Mouse (Mus musculus) neural tube, embryonic 11.5 days (tissue): Measurements from ENCODE around the gene Sergef. TPM values are rescaled to one million over a fixed set of nuclear protein-coding genes. Genes with fewer than 3 reads are reported as not detected.

Source experiments
- ATAC-seq: fragments of 200-750 bp; cut with Nextera tagmentation; 2 replicates; pipeline ENCODE4 v1.8.0; 2017; ENCODE audit warnings: moderate number of reproducible peaks, mild to moderate bottlenecking, moderate TSS enrichment, moderate library complexity; ENCODE audit not compliant: insufficient read depth, low FRiP score, low TSS enrichment
- DNase-seq: peaks from one replicate; pipeline ENCODE4 v3.0.0-alpha.2; 2015; ENCODE audit warnings: low spot score
- H3K27ac ChIP-seq: fragments of 300-500 bp; sonication (generic); 2 replicates; pipeline ENCODE4 v1.5.1; 2014; ENCODE audit warnings: low read depth, mild to moderate bottlenecking, low read length
- H3K27me3 ChIP-seq: fragments of 300-500 bp; sonication (generic); 2 replicates; pipeline ENCODE4 v1.6.1; 2014; ENCODE audit warnings: mild to moderate bottlenecking, low read length, mixed read lengths; ENCODE audit not compliant: control insufficient read depth, insufficient read depth
- H3K36me3 ChIP-seq: fragments of 300-500 bp; sonication (generic); 2 replicates; pipeline ENCODE4 v1.6.1; 2014; ENCODE audit warnings: mild to moderate bottlenecking, low read length, moderate library complexity, mixed read lengths; ENCODE audit not compliant: control insufficient read depth, insufficient read depth
- H3K4me1 ChIP-seq: fragments of 300-500 bp; sonication (generic); 2 replicates; pipeline ENCODE4 v1.6.1; 2014; ENCODE audit warnings: low read length, mixed read lengths; ENCODE audit not compliant: control insufficient read depth, insufficient read depth
- H3K4me2 ChIP-seq: fragments of 300-500 bp; sonication (generic); 2 replicates; pipeline ENCODE4 v1.6.1; 2014; ENCODE audit warnings: low read depth, mild to moderate bottlenecking, moderate library complexity
- H3K4me3 ChIP-seq: fragments of 300-500 bp; sonication (generic); 2 replicates; pipeline ENCODE4 v1.5.1; 2014; ENCODE audit warnings: low read depth, low read length
- H3K9ac ChIP-seq: fragments of 300-500 bp; sonication (generic); 2 replicates; pipeline ENCODE4 v1.6.1; 2014; ENCODE audit warnings: mild to moderate bottlenecking, low read length
- H3K9me3 ChIP-seq: fragments of 300-500 bp; sonication (generic); 2 replicates; pipeline ENCODE4 v1.6.1; 2016; ENCODE audit warnings: low read length; ENCODE audit not compliant: control insufficient read depth
- WGBS: fragments of 180-500 bp; shearing (Covaris S2); extraction: QIAGEN DNeasy Blood & Tissue Kit; methylation state at CpG from one replicate; pipeline ENCODE4 v1.1.7; 2014; 5-methylcytosine and 5-hydroxymethylcytosine counted together
- polyA plus RNA-seq: library from polyadenylated mRNA; unstranded; fragments of >200 nt; fragmentation: Nextera tagmentation; extraction: Ambion mirVana; gene quantifications from 2 replicates; pipeline ENCODE4 v1.2.1, GENCODE M21; 2014

Gene Sergef
- polyA plus RNA-seq, 1 experiment from 2014 or later: 13.5 TPM

DNA sequence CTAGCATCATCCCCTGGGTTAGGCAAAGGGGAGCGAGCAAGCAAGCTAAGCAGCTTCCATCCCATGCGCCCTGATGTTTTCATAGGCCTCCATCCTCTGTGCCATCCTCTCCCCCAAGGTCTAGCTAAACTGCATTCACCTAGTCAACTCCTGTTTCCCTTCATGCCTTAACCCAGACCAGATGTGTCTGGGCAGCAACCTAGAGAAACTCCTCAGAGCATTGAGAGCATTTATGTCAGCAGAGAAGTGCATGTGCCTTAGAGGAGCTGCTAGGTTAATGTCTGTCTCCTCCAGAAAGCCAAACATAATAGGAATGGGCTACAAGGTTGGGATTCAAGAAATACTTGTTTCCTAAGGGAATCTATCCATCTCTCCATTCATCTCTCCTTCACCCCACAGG is 42.6 kb downstream of the Sergef start:
- no peaks in the 10 kb centered on the region for H3K36me3 ChIP-seq
- DNase-seq (no peak), ATAC-seq (no peak)
- WGBS: 93% methylated on average over 2 of the region's 2 CpGs
- no peak overlapping the region for H3K4me3 ChIP-seq
- no peak overlapping the region for H3K27ac ChIP-seq
- H3K4me2 ChIP-seq: no peak overlapping the region
- H3K9ac ChIP-seq: no peak overlapping the region
- H3K27me3 ChIP-seq: no peaks in the 10 kb centered on the region
- no peaks in the 10 kb centered on the region for H3K4me1 ChIP-seq
- no peaks in the 10 kb centered on the region for H3K9me3 ChIP-seq

DNA sequence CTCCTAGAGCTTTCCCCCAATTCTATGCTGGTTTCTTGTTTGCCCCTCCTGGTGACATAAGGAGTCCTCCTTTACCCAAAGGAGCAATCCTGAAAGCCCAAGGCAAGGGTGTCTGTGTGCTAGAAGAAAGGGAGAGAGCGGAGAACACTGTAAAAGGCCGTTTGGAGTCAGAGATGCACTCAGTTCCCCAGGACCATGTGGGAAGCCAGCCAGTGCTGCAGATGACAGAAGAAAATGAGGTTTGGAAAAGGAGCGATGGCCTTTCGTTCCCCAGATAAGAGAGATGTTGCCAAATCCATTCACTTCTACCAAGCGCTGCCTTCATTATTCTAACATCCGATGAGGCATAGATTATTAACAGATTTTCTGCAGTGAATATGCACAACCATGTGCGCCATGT is 48.1 kb downstream of the Sergef start:
- 90% methylated on average over 7 of the region's 7 CpGs for WGBS
- ATAC-seq (no peak), DNase-seq (no peak)
- no peak overlapping the region for H3K27ac ChIP-seq
- H3K4me3 ChIP-seq: no peak overlapping the region
- H3K4me2 ChIP-seq: no peak overlapping the region
- no peaks in the 10 kb centered on the region for H3K27me3 ChIP-seq
- no peaks in the 10 kb centered on the region for H3K9me3 ChIP-seq
- H3K36me3 ChIP-seq: no peaks in the 10 kb centered on the region
- no peak overlapping the region for H3K9ac ChIP-seq
- no peaks in the 10 kb centered on the region for H3K4me1 ChIP-seq

DNA sequence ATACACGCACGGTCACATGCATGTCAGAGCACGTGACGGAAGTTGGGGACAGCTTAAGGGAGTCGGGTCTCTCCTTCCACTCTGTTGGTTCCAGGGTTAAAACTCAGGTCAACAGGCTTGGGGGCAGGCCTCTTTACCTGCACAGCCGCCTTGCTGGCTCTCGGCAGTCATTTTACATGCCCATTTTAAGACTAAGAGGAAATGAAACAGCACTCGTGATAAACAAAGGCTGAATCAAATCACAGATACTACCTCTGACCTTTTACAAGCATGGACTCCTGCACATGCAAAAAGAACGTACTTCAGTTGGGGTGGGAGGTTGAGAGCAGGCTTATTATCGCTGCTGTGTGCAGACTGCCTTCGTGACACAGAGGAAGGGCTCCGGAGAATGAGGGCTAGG is 50.4 kb downstream of the Sergef start:
- DNase-seq: no peak
- Histone ChIP-seq H3K27me3 (no peaks in the 10 kb centered on the region), H3K4me2 (no peak overlapping the region), H3K27ac (no peak overlapping the region), H3K4me3 (no peak overlapping the region), H3K4me1 (no peaks in the 10 kb centered on the region), H3K9ac (no peak overlapping the region), H3K36me3 (no peaks in the 10 kb centered on the region), H3K9me3 (no peaks in the 10 kb centered on the region)
- no peak for ATAC-seq
- WGBS: 90% methylated on average over 12 of the region's 12 CpGs

GRCm38 (mm10) chr7:46588005-46588404 is 51.6 kb downstream of the Sergef start:
- Histone ChIP-seq H3K4me2 (no peak overlapping the region), H3K27ac (no peak overlapping the region), H3K27me3 (no peaks in the 10 kb centered on the region), H3K4me3 (no peak overlapping the region), H3K4me1 (no peaks in the 10 kb centered on the region), H3K9me3 (no peaks in the 10 kb centered on the region), H3K9ac (no peak overlapping the region), H3K36me3 (no peaks in the 10 kb centered on the region)
- WGBS: 79% methylated on average over 7 of the region's 7 CpGs
- ATAC-seq (no peak), DNase-seq (no peak)

GRCm38 (mm10) chr7:46587466-46587865 is 52.1 kb downstream of the Sergef start:
- H3K4me1 ChIP-seq: no peaks in the 10 kb centered on the region
- no peaks in the 10 kb centered on the region for H3K36me3 ChIP-seq
- no peak for DNase-seq
- no peaks in the 10 kb centered on the region for H3K9me3 ChIP-seq
- no peak overlapping the region for H3K27ac ChIP-seq
- no peak for ATAC-seq
- H3K27me3 ChIP-seq: no peaks in the 10 kb centered on the region
- no peak overlapping the region for H3K9ac ChIP-seq
- 82% methylated on average over 17 of the region's 17 CpGs for WGBS
- no peak overlapping the region for H3K4me3 ChIP-seq
- H3K4me2 ChIP-seq: no peak overlapping the region

GRCm38 (mm10) chr7:46586621-46587216 is 52.9 kb downstream of the Sergef start:
- no peaks in the 10 kb centered on the region for H3K27me3 ChIP-seq

DNA sequence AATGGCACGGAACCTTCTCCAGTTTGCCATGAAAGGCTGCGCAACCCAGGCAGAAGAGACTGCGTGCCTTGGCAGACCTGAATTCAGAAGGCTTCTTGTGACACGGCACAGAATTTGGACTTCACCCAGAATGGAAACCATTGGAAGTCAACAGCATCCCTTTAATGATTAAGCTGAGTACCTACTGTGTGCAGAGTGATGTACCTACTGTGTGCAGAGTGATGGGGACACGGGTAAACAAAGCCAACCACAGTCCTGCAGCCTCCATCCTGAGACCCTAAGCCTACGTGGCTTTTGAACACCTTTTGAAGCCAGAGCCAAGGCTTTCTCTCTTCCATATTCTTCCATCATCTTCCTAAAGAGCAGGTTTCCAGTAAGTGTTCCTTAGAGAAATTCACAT is 56.9 kb downstream of the Sergef start:
- no peak overlapping the region for H3K27ac ChIP-seq
- ATAC-seq: no peak
- H3K4me2 ChIP-seq: no peak overlapping the region
- H3K4me1 ChIP-seq: no peaks in the 10 kb centered on the region
- no peak for DNase-seq
- WGBS: 95% methylated on average over 6 of the region's 6 CpGs
- no peak overlapping the region for H3K4me3 ChIP-seq
- H3K27me3 ChIP-seq: no peaks in the 10 kb centered on the region
- no peaks in the 10 kb centered on the region for H3K36me3 ChIP-seq
- no peak overlapping the region for H3K9ac ChIP-seq
- no peaks in the 10 kb centered on the region for H3K9me3 ChIP-seq

More at GRCm38 (mm10) chr7:46586621-46587216, 52.9 kb downstream of the Sergef start:
- Histone ChIP-seq H3K36me3 (no peaks in the 10 kb centered on the region), H3K4me1 (no peaks in the 10 kb centered on the region), H3K27ac (no peak overlapping the region), H3K4me2 (no peak overlapping the region), H3K9ac (no peak overlapping the region), H3K9me3 (no peaks in the 10 kb centered on the region), H3K4me3 (no peak overlapping the region)
- ATAC-seq (no peak), DNase-seq (no peak)
- WGBS: 91% methylated on average over 10 of the region's 10 CpGs

- no peak overlapping the region for H3K4me3 ChIP-seq
- DNase-seq (no peak), ATAC-seq (no peak)
- H3K27ac ChIP-seq: no peak overlapping the region
- H3K9ac ChIP-seq: no peak overlapping the region
- H3K9me3 ChIP-seq: no peaks in the 10 kb centered on the region
- no peaks in the 10 kb centered on the region for H3K27me3 ChIP-seq
- 72% methylated on average over 8 of the region's 8 CpGs for WGBS
- no peak overlapping the region for H3K4me2 ChIP-seq
- H3K4me1 ChIP-seq: no peaks in the 10 kb centered on the region
- H3K36me3 ChIP-seq: no peaks in the 10 kb centered on the region
These were observed 58.2 kb downstream of the Sergef start for GRCm38 (mm10) chr7:46581358-46581930.

- no peaks in the 10 kb centered on the region for H3K4me1 ChIP-seq
- H3K27ac ChIP-seq: no peak overlapping the region
- H3K4me2 ChIP-seq: no peak overlapping the region
- no peaks in the 10 kb centered on the region for H3K27me3 ChIP-seq
- ATAC-seq (no peak), DNase-seq (no peak)
- no peaks in the 10 kb centered on the region for H3K9me3 ChIP-seq
- H3K9ac ChIP-seq: no peak overlapping the region
- WGBS: 86% methylated on average over 5 of the region's 5 CpGs
- no peak overlapping the region for H3K4me3 ChIP-seq
- no peaks in the 10 kb centered on the region for H3K36me3 ChIP-seq
These were observed 61.5 kb downstream of the Sergef start for GRCm38 (mm10) chr7:46578091-46578490.
